Mouse (Mus musculus): ENCODE results near the gene Apoa5. TPM values are rescaled to one million over a fixed set of nuclear protein-coding genes. Genes with fewer than 3 reads are reported as not detected.
"Not testable (repeated sequence)": the region's sequence is repeated elsewhere in the genome, so short reads cannot be mapped to it uniquely, and the experiment has no call there.

Gene Apoa5
- total RNA-seq, 2 experiments from 2014 or later: 2.1 to 34.3 TPM

- no peak for DNase-seq (ENCODE audit: low spot score in 2 of 2)
These were observed 9.3 kb upstream of the Apoa5 start for GRCm38 (mm10) chr9:46259111-46259510.

- DNase-seq (ENCODE audit: low spot score in 2 of 2): no peak
These were observed 7.3 kb upstream of the Apoa5 start for GRCm38 (mm10) chr9:46261131-46261530.

GRCm38 (mm10) chr9:46269125-46269524 lies 692 bp downstream of the Apoa5 start:
- DNase-seq (ENCODE audit: low spot score in 2 of 2): no peak

- no peak for DNase-seq (ENCODE audit: low spot score in 2 of 2)
These were observed 2.3 kb downstream of the Apoa5 start for GRCm38 (mm10) chr9:46270782-46271181.

GRCm38 (mm10) chr9:46272070-46272469 lies 3.6 kb downstream of the Apoa5 start:
- no peak for DNase-seq (ENCODE audit: low spot score in 2 of 2)

GRCm38 (mm10) chr9:46272677-46273454 lies 4.4 kb downstream of the Apoa5 start, which contains the start of gene Zpr1:
Gene Zpr1 (plus strand): TSS chr9:46273064.
- peak; percentile 68 to 76 for DNase-seq (ENCODE audit: low spot score in 2 of 2)

- no peak for DNase-seq (ENCODE audit: low spot score in 2 of 2)
These were observed 6.1 kb downstream of the Apoa5 start for GRCm38 (mm10) chr9:46274494-46274893.

- DNase-seq (ENCODE audit: low spot score in 2 of 2): peak; percentile 90 to 98
These were observed 14.4 kb downstream of the Apoa5 start, which contains the start of gene Bud13 for GRCm38 (mm10) chr9:46282631-46283436. Gene Bud13 (plus strand): TSS chr9:46283008.

GRCm38 (mm10) chr9:46298381-46298780 lies 29.9 kb downstream of the Apoa5 start:
- no peak for DNase-seq (ENCODE audit: low spot score in 2 of 2)

GRCm38 (mm10) chr9:46302142-46302541 lies 33.7 kb downstream of the Apoa5 start:
- DNase-seq (ENCODE audit: low spot score in 2 of 2): peak in 1 of 2 experiments; percentile 20

- DNase-seq (ENCODE audit: low spot score in 2 of 2): no peak
These were observed 40.7 kb downstream of the Apoa5 start for GRCm38 (mm10) chr9:46309121-46309520.

- peak; percentile 22 to 24 for DNase-seq (ENCODE audit: low spot score in 2 of 2)
These were observed 46.1 kb downstream of the Apoa5 start for GRCm38 (mm10) chr9:46314507-46314906.

GRCm38 (mm10) chr9:46314921-46315320 lies 46.5 kb downstream of the Apoa5 start:
- no peak for DNase-seq (ENCODE audit: low spot score in 2 of 2)

GRCm38 (mm10) chr9:46315807-46316365 lies 47.5 kb downstream of the Apoa5 start:
- DNase-seq (ENCODE audit: low spot score in 2 of 2): no peak

GRCm38 (mm10) chr9:46316388-46316787 lies 48.0 kb downstream of the Apoa5 start:
- no peak for DNase-seq (ENCODE audit: low spot score in 2 of 2)

GRCm38 (mm10) chr9:46316909-46317308 lies 48.5 kb downstream of the Apoa5 start:
- DNase-seq (ENCODE audit: low spot score in 2 of 2): no peak

GRCm38 (mm10) chr9:46317957-46318356 lies 49.5 kb downstream of the Apoa5 start:
- no peak for DNase-seq (ENCODE audit: low spot score in 2 of 2)

- not testable (repeated sequence) for DNase-seq (ENCODE audit: low spot score in 2 of 2)
These were observed 51.5 kb downstream of the Apoa5 start, which contains the start of gene 4931429L15Rik for GRCm38 (mm10) chr9:46319886-46320285. Gene 4931429L15Rik (minus strand): TSS chr9:46319986.

GRCm38 (mm10) chr9:46320461-46320860 lies 52.0 kb downstream of the Apoa5 start:
- DNase-seq (ENCODE audit: low spot score in 2 of 2): no peak

All from adrenal gland, postnatal 4 days (tissue).